Mouse (Mus musculus): ENCODE measurements around the gene B3gat1.

Gene B3gat1

GRCm38 (mm10) chr9:26776122-26776902 lies 42.8 kb downstream of the B3gat1 start:
- peak; percentile 42 for DNase-seq (ENCODE audit: extremely low spot score, low read depth, low spot score)

- no peak for DNase-seq (ENCODE audit: extremely low spot score, low read depth, low spot score)
These were observed 44.9 kb downstream of the B3gat1 start for GRCm38 (mm10) chr9:26778421-26778820.

- DNase-seq (ENCODE audit: extremely low spot score, low read depth, low spot score), result no peak
These were observed 50.0 kb downstream of the B3gat1 start for GRCm38 (mm10) chr9:26783414-26783975.

- no peak for DNase-seq (ENCODE audit: extremely low spot score, low read depth, low spot score)
These were observed 59.3 kb downstream of the B3gat1 start for GRCm38 (mm10) chr9:26792829-26793228.

GRCm38 (mm10) chr9:26798205-26798604 lies 64.7 kb downstream of the B3gat1 start:
- DNase-seq (ENCODE audit: extremely low spot score, low read depth, low spot score), result no peak

- no peak for DNase-seq (ENCODE audit: extremely low spot score, low read depth, low spot score)
These were observed 65.2 kb downstream of the B3gat1 start for GRCm38 (mm10) chr9:26798731-26799130.

GRCm38 (mm10) chr9:26800357-26800756 lies 66.8 kb downstream of the B3gat1 start:
- no peak for DNase-seq (ENCODE audit: extremely low spot score, low read depth, low spot score)

GRCm38 (mm10) chr9:26804321-26804720 lies 70.8 kb downstream of the B3gat1 start:
- DNase-seq (ENCODE audit: extremely low spot score, low read depth, low spot score), result no peak

GRCm38 (mm10) chr9:26805935-26806666 lies 72.6 kb downstream of the B3gat1 start, which contains the start of gene Glb1l2:
Gene Glb1l2 (minus strand): TSS chr9:26806468.
- peak; percentile 73 for DNase-seq (ENCODE audit: extremely low spot score, low read depth, low spot score)

- DNase-seq (ENCODE audit: extremely low spot score, low read depth, low spot score), result no peak
These were observed 75.2 kb downstream of the B3gat1 start for GRCm38 (mm10) chr9:26808735-26809134.

Data from hindlimb bud, embryonic 11.5 days (tissue).